Mouse (Mus musculus) lung, postnatal 0 days (tissue): ENCODE data around the gene Foxf1.

Source experiments
- CTCF ChIP-seq: IDR thresholded peaks from 2 replicates; pipeline ENCODE4 v1.5.1; 2016; ENCODE audit warnings: antibody characterized with exemption, mild to moderate bottlenecking
- EP300 ChIP-seq: IDR thresholded peaks from 2 replicates; pipeline ENCODE4 v1.6.1; 2016; ENCODE audit warnings: antibody characterized with exemption, mild to moderate bottlenecking, control low read depth

- TF ChIP-seq CTCF (no peak), EP300 (peak; percentile 88)
These were observed 872 bp upstream of the Foxf1 start for GRCm38 (mm10) chr8:121083093-121083935.
